Mouse (Mus musculus): Measurements from ENCODE around the gene Fthl17e. TPM values are rescaled to one million over a fixed set of nuclear protein-coding genes. Genes with fewer than 3 reads are reported as not detected.

Fthl17e gene
- polyA plus RNA-seq (2014; fragmentation: Illumina TruSeq; extraction: RNeasy Lipid Tissue Mini Kit (QIAGEN cat#74804); ENCODE audit: low read depth, low replicate concordance): not detected

DNA sequence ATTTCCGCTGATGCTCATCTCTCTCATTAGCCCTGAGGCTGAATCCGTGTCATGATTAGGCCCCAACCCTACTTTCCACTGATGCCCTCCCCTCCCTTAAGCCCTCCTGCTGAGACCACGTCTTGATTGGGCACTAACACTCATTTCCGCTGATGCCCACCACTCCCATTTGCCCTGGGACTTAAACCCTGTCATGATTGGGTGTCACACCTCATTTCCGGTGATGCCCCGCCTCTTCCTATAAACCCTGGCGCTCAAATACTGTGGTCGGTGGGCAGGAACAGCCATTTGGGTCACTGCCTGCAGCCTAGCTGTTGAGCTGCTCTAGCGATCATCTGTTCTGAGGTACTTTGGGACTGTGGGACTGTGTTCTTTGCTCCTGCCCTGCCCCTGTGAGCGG, at the start of gene Fthl17e:
TSS of gene Fthl17e (plus strand) at position 301 of the 400 bp plus-strand sequence.

DNA sequence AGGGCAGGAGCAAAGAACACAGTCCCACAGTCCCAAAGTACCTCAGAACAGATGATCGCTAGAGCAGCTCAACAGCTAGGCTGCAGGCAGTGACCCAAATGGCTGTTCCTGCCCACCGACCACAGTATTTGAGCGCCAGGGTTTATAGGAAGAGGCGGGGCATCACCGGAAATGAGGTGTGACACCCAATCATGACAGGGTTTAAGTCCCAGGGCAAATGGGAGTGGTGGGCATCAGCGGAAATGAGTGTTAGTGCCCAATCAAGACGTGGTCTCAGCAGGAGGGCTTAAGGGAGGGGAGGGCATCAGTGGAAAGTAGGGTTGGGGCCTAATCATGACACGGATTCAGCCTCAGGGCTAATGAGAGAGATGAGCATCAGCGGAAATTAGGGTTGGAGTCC, 46.6 kb upstream of the Fthl17e start, which contains the start of gene Fthl17d:
TSS of gene Fthl17d (minus strand) at position 101 of the 400 bp plus-strand sequence.

DNA sequence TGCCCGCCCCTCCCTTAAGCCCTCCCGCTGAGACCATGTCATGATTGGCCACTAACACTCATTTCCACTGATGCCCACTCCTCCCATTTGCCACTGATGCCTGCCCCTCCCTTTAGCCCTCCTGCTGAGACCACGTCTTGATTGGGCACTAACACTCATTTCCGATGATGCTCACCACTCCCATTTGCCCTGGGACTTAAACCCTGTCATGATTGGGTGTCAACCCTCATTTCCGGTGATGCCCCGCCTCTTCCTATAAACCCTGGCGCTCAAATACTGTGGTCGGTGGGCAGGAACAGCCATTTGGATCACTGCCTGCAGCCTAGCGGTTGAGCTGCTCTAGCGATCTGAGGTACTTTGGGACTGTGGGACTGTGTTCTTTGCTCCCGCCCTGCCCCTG, 29.4 kb downstream of the Fthl17e start, which contains the start of gene Fthl17f:
TSS of gene Fthl17f (plus strand) at position 301 of the 400 bp plus-strand sequence.

Other genes starting within 250 kb of the Fthl17e start
- gene Ssxb5, start 229.8 kb upstream of the Fthl17e start, polyA plus RNA-seq (2014; fragmentation: Illumina TruSeq; extraction: RNeasy Lipid Tissue Mini Kit (QIAGEN cat#74804); ENCODE audit: low read depth, low replicate concordance): not detected
- not detected for gene Gm6592, start 189.5 kb upstream of the Fthl17e start, polyA plus RNA-seq (2014; fragmentation: Illumina TruSeq; extraction: RNeasy Lipid Tissue Mini Kit (QIAGEN cat#74804); ENCODE audit: low read depth, low replicate concordance)
- gene Gm5751, start 159.2 kb upstream of the Fthl17e start, polyA plus RNA-seq (2014; fragmentation: Illumina TruSeq; extraction: RNeasy Lipid Tissue Mini Kit (QIAGEN cat#74804); ENCODE audit: low read depth, low replicate concordance): not detected
- gene B630019K06Rik, start 141.1 kb upstream of the Fthl17e start, polyA plus RNA-seq (2014; fragmentation: Illumina TruSeq; extraction: RNeasy Lipid Tissue Mini Kit (QIAGEN cat#74804); ENCODE audit: low read depth, low replicate concordance): 0.79 TPM
- not detected for gene Fthl17b, start 70.5 kb upstream of the Fthl17e start, polyA plus RNA-seq (2014; fragmentation: Illumina TruSeq; extraction: RNeasy Lipid Tissue Mini Kit (QIAGEN cat#74804); ENCODE audit: low read depth, low replicate concordance)
- not detected for gene Fthl17c, start 56.9 kb upstream of the Fthl17e start, polyA plus RNA-seq (2014; fragmentation: Illumina TruSeq; extraction: RNeasy Lipid Tissue Mini Kit (QIAGEN cat#74804); ENCODE audit: low read depth, low replicate concordance)
- gene Fthl17d, start 46.7 kb upstream of the Fthl17e start, polyA plus RNA-seq (2014; fragmentation: Illumina TruSeq; extraction: RNeasy Lipid Tissue Mini Kit (QIAGEN cat#74804); ENCODE audit: low read depth, low replicate concordance): not detected
- gene Fthl17f, start 29.5 kb downstream of the Fthl17e start, polyA plus RNA-seq (2014; fragmentation: Illumina TruSeq; extraction: RNeasy Lipid Tissue Mini Kit (QIAGEN cat#74804); ENCODE audit: low read depth, low replicate concordance): not detected
- not detected for gene 4930402K13Rik, start 71.1 kb downstream of the Fthl17e start, polyA plus RNA-seq (2014; fragmentation: Illumina TruSeq; extraction: RNeasy Lipid Tissue Mini Kit (QIAGEN cat#74804); ENCODE audit: low read depth, low replicate concordance)
- gene Lancl3, start 166.4 kb downstream of the Fthl17e start, polyA plus RNA-seq (2014; fragmentation: Illumina TruSeq; extraction: RNeasy Lipid Tissue Mini Kit (QIAGEN cat#74804); ENCODE audit: low read depth, low replicate concordance): 2.1 TPM
- not detected for gene Gm14862, start 223.4 kb downstream of the Fthl17e start, polyA plus RNA-seq (2014; fragmentation: Illumina TruSeq; extraction: RNeasy Lipid Tissue Mini Kit (QIAGEN cat#74804); ENCODE audit: low read depth, low replicate concordance)
- gene Xk, start 239.3 kb downstream of the Fthl17e start, polyA plus RNA-seq (2014; fragmentation: Illumina TruSeq; extraction: RNeasy Lipid Tissue Mini Kit (QIAGEN cat#74804); ENCODE audit: low read depth, low replicate concordance): 5.8 TPM